Mouse (Mus musculus) midbrain, postnatal 0 days (tissue): ENCODE data around the gene Grip1. TPM values are rescaled to one million over a fixed set of nuclear protein-coding genes. Genes with fewer than 3 reads are reported as not detected.

Experiments used
- ATAC-seq: fragments of 200-750 bp; cut with Nextera tagmentation; 2 replicates; pipeline ENCODE4 v1.8.0; 2017; ENCODE audit warnings: moderate number of reproducible peaks, mild to moderate bottlenecking, moderate TSS enrichment, moderate library complexity; ENCODE audit not compliant: low FRiP score
- DNase-seq: peaks from one replicate; pipeline ENCODE4 v3.0.0-alpha.2; 2015; ENCODE audit warnings: low spot score
- H3K27ac ChIP-seq: fragments of 300-500 bp; sonication (generic); 2 replicates; pipeline ENCODE4 v1.5.1; 2014; ENCODE audit warnings: low read depth, mild to moderate bottlenecking, low read length, mixed read lengths
- H3K27me3 ChIP-seq: fragments of 300-500 bp; sonication (generic); 2 replicates; pipeline ENCODE4 v1.6.1; 2014; ENCODE audit warnings: low read length, control low read depth, mixed read lengths; ENCODE audit not compliant: insufficient read depth
- H3K36me3 ChIP-seq: fragments of 300-500 bp; sonication (generic); 2 replicates; pipeline ENCODE4 v1.6.1; 2014; ENCODE audit warnings: low read length, control low read depth, mixed read lengths; ENCODE audit not compliant: insufficient read depth
- H3K4me1 ChIP-seq: fragments of 300-500 bp; sonication (generic); 2 replicates; pipeline ENCODE4 v1.6.1; 2014; ENCODE audit warnings: mild to moderate bottlenecking, control low read depth, antibody characterized with exemption, low read length, mixed read lengths; ENCODE audit not compliant: insufficient read depth
- H3K4me2 ChIP-seq: fragments of 300-500 bp; sonication (generic); 2 replicates; pipeline ENCODE4 v1.6.1; 2014; ENCODE audit warnings: low read depth, mild to moderate bottlenecking, low read length, mixed read lengths; ENCODE audit not compliant: poor library complexity, severe bottlenecking
- H3K4me3 ChIP-seq: fragments of 300-500 bp; sonication (generic); 2 replicates; pipeline ENCODE4 v1.5.1; 2014; ENCODE audit warnings: low read depth, mild to moderate bottlenecking, low read length, moderate library complexity
- H3K9ac ChIP-seq: fragments of 300-500 bp; sonication (generic); replicated peaks from 2 replicates; pipeline ENCODE4 v1.6.1; 2014; ENCODE audit warnings: mild to moderate bottlenecking, low read length, moderate library complexity, mixed read lengths; ENCODE audit not compliant: poor library complexity, severe bottlenecking
- H3K9me3 ChIP-seq: fragments of 300-500 bp; sonication (generic); 2 replicates; pipeline ENCODE4 v1.6.1; 2016; ENCODE audit warnings: low read length, control low read depth
- CTCF ChIP-seq: IDR thresholded peaks from 2 replicates; pipeline ENCODE4 v1.5.1; 2016; ENCODE audit warnings: antibody characterized with exemption, mild to moderate bottlenecking
- WGBS: fragments of 180-500 bp; shearing (Covaris S2); extraction: QIAGEN DNeasy Blood & Tissue Kit; methylation state at CpG from one replicate; pipeline ENCODE4 v1.1.7; 2014; 5-methylcytosine and 5-hydroxymethylcytosine counted together
- polyA plus RNA-seq: library from polyadenylated mRNA; unstranded; fragments of >200 nt; fragmentation: Nextera tagmentation; extraction: Ambion mirVana; gene quantifications from 2 replicates; pipeline ENCODE4 v1.2.1, GENCODE M21; 2015
- total RNA-seq: library from RNA; depleted of rRNA; stranded (reverse); fragments of >200 nt; gene quantifications from 2 replicates; pipeline ENCODE4 v1.2.3, GENCODE M21; 2014

Grip1 gene
- total and polyA plus RNA-seq, 2 experiments from 2014 or later = 14.6 to 35.4 TPM

- H3K36me3 ChIP-seq = no peaks in the 10 kb centered on the region
- H3K27ac ChIP-seq = no peak overlapping the region
- ATAC-seq (no peak), DNase-seq (no peak)
- H3K4me1 ChIP-seq = 0 out of 2 replicates have a peak, but pooled peaks cover 2% of the 10 kb centered on the region
- H3K4me2 ChIP-seq = no peak overlapping the region
- no peaks in the 10 kb centered on the region for H3K27me3 ChIP-seq
- H3K4me3 ChIP-seq = no peak overlapping the region
- H3K9ac ChIP-seq = no peak overlapping the region
- WGBS = 73% methylated on average over 5 of the region's 5 CpGs
- no peaks in the 10 kb centered on the region for H3K9me3 ChIP-seq
- no peak for TF ChIP-seq CTCF
Measured at GRCm38 (mm10) chr10:119725363-119725762, 271.7 kb downstream of the Grip1 start.

GRCm38 (mm10) chr10:119725966-119726365, 272.3 kb downstream of the Grip1 start:
- Histone ChIP-seq H3K4me1 (peaks cover 2% of the 10 kb centered on the region; the same call in 1 of the 2 replicates), H3K4me2 (no peak overlapping the region), H3K27me3 (no peaks in the 10 kb centered on the region), H3K27ac (no peak overlapping the region), H3K9me3 (no peaks in the 10 kb centered on the region), H3K4me3 (no peak overlapping the region), H3K9ac (no peak overlapping the region), H3K36me3 (no peaks in the 10 kb centered on the region)
- ATAC-seq = no peak
- TF ChIP-seq CTCF = no peak
- DNase-seq = no peak
- WGBS = 83% methylated on average over 7 of the region's 7 CpGs

GRCm38 (mm10) chr10:119726921-119727320, 273.3 kb downstream of the Grip1 start:
- H3K9me3 ChIP-seq = no peaks in the 10 kb centered on the region
- 86% methylated on average over 6 of the region's 6 CpGs for whole genome bisulfite sequencing
- ATAC-seq (no peak), DNase-seq (no peak)
- H3K36me3 ChIP-seq = no peaks in the 10 kb centered on the region
- TF ChIP-seq CTCF = no peak
- no peaks in the 10 kb centered on the region for H3K27me3 ChIP-seq
- H3K4me3 ChIP-seq = no peak overlapping the region
- peaks cover 2% of the 10 kb centered on the region; the same call in 1 of the 2 replicates for H3K4me1 ChIP-seq
- H3K27ac ChIP-seq = no peak overlapping the region
- no peak overlapping the region for H3K9ac ChIP-seq
- no peak overlapping the region for H3K4me2 ChIP-seq

- Histone ChIP-seq H3K9me3 (no peaks in the 10 kb centered on the region), H3K9ac (no peak overlapping the region), H3K4me2 (no peak overlapping the region), H3K36me3 (no peaks in the 10 kb centered on the region), H3K27ac (no peak overlapping the region), H3K4me1 (peaks cover 3% of the 10 kb centered on the region; the same call in 1 of the 2 replicates), H3K27me3 (no peaks in the 10 kb centered on the region), H3K4me3 (no peak overlapping the region)
- TF ChIP-seq CTCF = no peak
- ATAC-seq (no peak), DNase-seq (no peak)
- WGBS = 64% methylated on average over 5 of the region's 5 CpGs
Measured at GRCm38 (mm10) chr10:119730206-119730605, 276.6 kb downstream of the Grip1 start.

GRCm38 (mm10) chr10:119735011-119735992, 281.7 kb downstream of the Grip1 start:
- 78% methylated on average over 19 of the region's 19 CpGs for WGBS
- Histone ChIP-seq H3K36me3 (no peaks in the 10 kb centered on the region), H3K9me3 (no peaks in the 10 kb centered on the region), H3K4me3 (no peak overlapping the region), H3K9ac (no peak overlapping the region), H3K27ac (no peak overlapping the region), H3K27me3 (no peaks in the 10 kb centered on the region), H3K4me1 (peaks cover 3% of the 10 kb centered on the region; the same call in 1 of the 2 replicates), H3K4me2 (no peak overlapping the region)
- DNase-seq (no peak), ATAC-seq (no peak)
- TF ChIP-seq CTCF = no peak

GRCm38 (mm10) chr10:119739466-119739865, 285.8 kb downstream of the Grip1 start:
- H3K27ac ChIP-seq = no peak overlapping the region
- no peaks in the 10 kb centered on the region for H3K9me3 ChIP-seq
- H3K9ac ChIP-seq = no peak overlapping the region
- no peak overlapping the region for H3K4me2 ChIP-seq
- no peak for DNase-seq
- peaks cover 3% of the 10 kb centered on the region; the same call in 1 of the 2 replicates for H3K4me1 ChIP-seq
- H3K27me3 ChIP-seq = no peaks in the 10 kb centered on the region
- 90% methylated on average over 7 of the region's 7 CpGs for WGBS
- no peak for TF ChIP-seq CTCF
- no peaks in the 10 kb centered on the region for H3K36me3 ChIP-seq
- no peak for ATAC-seq
- H3K4me3 ChIP-seq = no peak overlapping the region
